Mouse (Mus musculus) thymus, adult 18-20 months (tissue): Measurements from ENCODE around the gene Sp1.
A peak's percentile ranks its signal among the peaks of the same experiment; 100 is the strongest.

Experiments used
- DNase-seq, 2 experiments: peaks; one replicate each; pipeline ENCODE4 v3.0.0; 2022; ENCODE audit warnings: mixed read lengths in 2 of 2

The Sp1 gene

GRCm38 (mm10) chr15:102442490-102442889 is 36.5 kb downstream of the Sp1 start:
- peak; percentile 42 to 54 for DNase-seq

DNA sequence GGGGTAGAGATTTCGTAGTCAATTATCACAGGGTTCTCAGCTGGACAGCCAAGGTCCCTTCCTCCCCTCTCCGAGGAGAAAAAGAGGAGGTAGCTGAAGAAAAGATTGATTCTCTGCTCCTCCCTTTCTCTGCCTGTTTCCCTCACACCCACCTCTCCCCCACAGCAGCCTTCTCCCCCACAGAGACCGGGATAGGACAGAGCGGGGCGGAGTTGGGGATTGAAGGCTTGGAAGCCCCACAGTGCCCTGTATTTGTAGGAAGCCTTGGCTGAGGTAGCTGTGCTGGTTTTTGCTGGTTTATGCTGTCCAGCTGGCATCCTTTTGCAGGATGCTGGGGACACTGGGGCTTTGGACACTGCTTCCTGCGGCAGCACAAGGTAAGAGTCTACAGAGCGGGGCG is 39.2 kb downstream of the Sp1 start, which contains the start of gene Amhr2:
TSS of gene Amhr2 (plus strand) at position 222 of the 400 bp plus-strand sequence.
- no peak for DNase-seq

DNA sequence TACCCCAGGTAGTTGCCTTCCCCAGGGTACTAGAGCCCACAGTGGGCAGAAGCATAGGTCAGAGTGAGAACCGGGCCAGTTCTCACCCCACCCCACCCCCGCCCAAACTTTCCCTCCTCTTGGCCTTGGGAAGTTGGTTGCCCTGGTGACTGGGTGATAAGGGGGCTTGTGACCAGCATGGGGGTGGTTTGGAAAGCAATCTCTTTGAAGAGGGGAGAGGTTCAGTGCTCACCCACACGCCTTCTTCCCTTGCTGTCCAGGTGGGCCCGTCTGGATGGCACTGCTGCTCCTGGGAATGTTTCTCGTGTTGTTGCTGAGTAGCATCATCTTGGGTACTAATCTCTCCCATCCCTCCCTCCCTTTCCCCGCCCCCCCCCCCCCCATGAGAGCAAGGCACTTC is 40.5 kb downstream of the Sp1 start:
- DNase-seq = no peak

GRCm38 (mm10) chr15:102449366-102449765 is 43.4 kb downstream of the Sp1 start:
- DNase-seq = no peak

DNA sequence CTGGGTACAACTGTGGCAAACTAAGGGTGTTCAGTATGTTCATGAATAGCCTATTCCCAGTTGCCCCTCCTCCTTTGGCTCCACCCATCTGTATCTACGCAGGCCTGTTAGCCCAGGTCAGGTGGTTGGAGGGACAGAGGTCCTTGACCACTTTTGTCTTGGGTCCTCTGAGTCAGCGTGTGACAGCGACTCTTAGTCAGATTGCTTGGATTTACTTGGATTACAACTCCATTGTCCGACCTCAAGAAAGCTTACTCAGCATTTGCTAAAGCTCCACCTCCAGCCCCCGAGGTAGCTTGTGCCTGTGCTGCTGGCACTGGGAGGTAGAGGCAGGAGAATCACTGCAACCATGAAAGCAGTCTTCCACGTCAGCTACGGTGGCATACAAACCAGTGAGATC is 45.0 kb downstream of the Sp1 start:
- DNase-seq = no peak

- no peak for DNase-seq
These were observed 45.9 kb downstream of the Sp1 start for GRCm38 (mm10) chr15:102451666-102452430.

DNA sequence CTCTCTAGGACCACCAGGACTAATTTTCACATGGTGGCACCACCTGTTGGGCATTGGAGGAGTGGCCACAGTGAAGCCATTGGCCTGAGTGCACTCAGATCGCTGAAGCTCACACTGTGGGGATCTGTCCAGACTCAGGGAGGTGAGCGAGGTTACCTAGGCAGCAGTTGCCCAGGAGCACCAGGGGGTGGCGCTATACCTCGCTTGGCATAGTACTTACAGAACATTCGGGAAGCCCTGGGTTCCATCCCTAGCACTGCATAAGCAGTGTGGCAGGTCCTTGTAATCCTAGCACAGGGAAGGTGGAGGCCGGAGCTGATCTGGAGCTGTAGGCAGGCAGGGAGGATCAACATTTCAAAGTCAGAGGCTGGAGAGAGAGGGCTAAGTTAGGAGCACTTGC is 50.0 kb downstream of the Sp1 start:
- no peak for DNase-seq

DNA sequence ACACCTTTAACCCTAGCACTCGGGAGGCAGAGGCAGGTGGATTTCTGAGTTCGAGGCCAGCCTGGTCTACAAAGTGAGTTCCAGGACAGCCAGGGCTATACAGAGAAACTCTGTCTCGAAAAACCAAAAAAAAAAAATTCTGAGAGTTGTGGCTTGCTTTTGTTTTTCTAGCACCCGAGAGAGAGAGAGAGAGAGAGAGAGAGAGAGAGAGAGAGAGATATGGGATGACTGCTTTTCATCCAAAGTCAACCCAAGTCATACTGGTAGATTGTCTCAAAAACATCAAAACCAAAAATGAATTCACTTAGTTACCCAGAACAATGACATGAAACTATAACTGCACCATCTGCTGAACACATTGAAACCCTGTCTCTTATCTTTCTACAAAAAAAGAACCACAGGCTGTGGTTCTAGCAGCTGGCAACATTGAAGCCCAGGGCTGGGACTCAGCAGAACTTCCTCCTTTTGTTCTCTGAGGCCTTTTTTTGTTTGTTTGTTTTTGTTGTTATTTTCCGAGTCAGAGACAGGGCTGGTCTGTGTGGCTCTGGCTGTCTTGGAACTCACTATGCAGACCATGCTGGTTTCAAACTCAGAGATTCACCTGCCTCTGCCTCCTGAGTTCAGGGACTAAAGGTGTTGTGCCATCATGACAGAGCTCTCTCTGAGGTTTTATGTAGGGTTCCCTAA is 52.2 kb downstream of the Sp1 start:
- DNase-seq = no peak

GRCm38 (mm10) chr15:102458904-102459317 is 53.0 kb downstream of the Sp1 start, which contains the start of gene Prr13:
Gene Prr13, plus strand, starts transcription at chr15:102459028.
- DNase-seq = peak; percentile 80 to 89

DNA sequence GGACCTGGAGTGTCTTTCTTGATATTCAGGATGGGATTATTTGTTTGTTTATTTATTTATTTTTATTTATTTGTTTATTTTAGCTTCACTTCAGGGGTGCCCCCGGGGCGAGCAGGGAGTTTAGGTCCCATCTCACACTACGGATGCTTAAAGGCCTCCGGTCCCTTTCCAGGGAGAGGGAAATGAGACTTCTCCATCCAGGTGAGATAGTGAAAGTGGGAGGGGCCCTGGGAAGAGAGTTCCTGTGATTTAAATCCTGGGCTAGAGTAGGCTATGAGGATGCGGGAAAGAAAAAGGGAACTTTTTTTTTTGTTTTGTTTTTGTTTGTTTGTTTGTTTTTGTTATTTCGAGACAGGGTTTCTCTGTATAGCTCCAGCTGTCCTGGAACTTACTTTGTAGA is 53.4 kb downstream of the Sp1 start:
- DNase-seq = no peak

DNA sequence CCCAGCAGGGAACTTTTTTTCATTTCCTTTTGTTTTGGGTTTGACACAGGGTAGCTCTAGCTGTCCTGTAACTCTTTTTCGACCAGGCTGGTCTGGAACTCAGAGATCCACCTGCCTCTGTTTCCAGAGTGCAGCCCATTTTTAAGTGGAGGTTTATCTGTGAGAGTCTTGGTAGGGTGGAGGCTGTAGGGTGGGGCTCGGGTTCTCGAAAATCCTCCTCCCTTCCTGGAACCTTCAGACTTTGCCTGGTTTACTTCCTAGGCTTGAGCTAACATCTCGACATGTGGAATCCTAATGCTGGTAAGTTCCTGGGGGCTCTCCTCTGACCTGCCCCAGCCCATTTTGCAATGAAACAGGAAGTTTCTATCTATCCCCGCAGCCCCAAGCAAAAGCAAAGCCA is 53.9 kb downstream of the Sp1 start:
- no peak for DNase-seq

DNA sequence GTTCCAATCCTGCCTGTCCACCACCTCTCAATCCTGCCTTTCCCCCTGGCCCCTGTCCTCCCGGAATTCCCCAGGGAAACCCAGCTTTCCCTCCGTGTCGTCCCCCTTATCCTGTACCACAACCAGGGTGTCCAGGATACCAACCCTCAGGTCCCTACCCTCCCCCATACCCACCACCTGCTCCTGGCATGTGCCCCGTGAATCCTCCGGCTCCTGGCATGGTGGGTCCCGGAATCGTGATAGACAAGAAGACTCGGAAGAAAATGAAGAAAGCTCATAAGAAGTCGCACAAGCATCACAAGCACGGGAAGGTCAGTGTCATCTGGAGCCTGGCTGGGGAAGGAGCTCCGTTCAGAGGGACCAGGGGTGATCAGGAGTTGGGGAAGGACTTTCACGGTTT is 54.5 kb downstream of the Sp1 start:
- no peak for DNase-seq

- no peak for DNase-seq
These were observed 55.0 kb downstream of the Sp1 start for GRCm38 (mm10) chr15:102460971-102461370.

- no peak for DNase-seq
These were observed 55.6 kb downstream of the Sp1 start for GRCm38 (mm10) chr15:102461430-102462075.

DNA sequence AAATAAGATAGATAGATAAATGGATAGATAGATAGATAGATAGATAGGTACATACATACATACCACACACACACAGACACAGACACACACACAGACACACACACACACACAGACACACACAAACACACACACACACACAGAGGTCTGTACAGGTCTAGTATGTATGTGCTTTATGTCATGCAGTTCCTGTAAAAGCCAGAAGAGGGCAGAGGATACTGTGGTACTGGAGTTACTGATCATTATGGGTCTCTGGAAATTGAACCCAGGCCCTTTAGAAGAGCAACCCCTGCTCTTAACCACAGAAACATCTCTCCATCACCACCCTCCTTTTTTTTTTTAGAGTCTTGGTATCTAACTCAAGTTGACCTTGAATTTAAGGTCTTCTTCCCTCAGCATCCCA is 57.7 kb downstream of the Sp1 start:
- DNase-seq = no peak

DNA sequence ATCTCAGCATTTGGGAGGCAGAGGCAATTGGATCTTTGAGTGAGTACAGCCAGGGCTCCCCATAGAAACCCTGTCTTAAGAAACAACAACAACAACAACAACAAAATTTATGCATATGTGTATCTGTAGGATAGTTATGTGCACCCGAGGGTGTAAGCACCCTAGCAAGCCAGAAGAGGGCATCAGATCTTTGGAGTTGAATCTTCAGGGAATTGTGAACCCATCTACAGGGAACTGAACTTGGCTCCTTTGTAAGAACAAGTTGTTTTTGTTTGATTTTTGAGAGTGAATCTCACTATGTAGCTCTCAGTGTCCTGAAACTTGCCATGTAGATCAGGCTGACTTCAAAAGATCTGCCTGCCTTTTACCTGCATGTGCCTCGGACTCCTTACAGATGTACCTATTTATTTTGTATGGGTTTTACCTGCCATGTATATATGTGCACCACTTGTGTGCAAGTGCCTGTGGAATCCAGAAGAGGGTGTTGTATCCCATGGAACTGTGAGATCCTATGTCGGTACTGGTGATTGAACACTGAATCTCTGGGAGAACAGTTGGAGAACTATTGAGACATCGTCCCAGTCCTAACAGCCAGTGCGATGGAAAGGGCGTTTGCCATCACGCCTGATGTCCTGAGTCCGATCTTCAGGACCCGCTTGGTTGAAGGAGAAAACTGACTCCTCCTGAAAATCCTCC is 62.9 kb downstream of the Sp1 start:
- no peak for DNase-seq

- DNase-seq = peak; percentile 95 to 96
These were observed 64.3 kb downstream of the Sp1 start, which contains the start of gene Pcbp2 for GRCm38 (mm10) chr15:102470183-102470604. Gene Pcbp2, plus strand, starts transcription at chr15:102470539.

- DNase-seq = peak; percentile 64 to 71
These were observed 64.8 kb downstream of the Sp1 start for GRCm38 (mm10) chr15:102470605-102471294.

DNA sequence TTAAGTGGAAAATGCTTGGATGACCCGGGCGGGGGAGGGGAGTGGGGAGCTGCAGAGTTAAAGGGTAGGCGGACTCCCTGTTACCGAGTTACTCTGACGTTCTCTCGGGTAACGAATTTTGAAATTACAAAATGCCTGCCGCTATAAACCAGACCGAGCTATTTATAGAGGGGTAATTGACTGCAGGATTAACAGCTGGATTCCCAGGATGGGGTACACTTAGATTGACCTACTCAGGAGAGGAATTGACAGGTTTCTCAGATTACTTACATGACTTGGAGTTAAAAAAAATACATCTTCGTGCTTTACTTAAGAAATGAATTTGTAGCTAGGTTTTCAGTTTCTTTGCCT is 65.3 kb downstream of the Sp1 start:
- DNase-seq = no peak

DNA sequence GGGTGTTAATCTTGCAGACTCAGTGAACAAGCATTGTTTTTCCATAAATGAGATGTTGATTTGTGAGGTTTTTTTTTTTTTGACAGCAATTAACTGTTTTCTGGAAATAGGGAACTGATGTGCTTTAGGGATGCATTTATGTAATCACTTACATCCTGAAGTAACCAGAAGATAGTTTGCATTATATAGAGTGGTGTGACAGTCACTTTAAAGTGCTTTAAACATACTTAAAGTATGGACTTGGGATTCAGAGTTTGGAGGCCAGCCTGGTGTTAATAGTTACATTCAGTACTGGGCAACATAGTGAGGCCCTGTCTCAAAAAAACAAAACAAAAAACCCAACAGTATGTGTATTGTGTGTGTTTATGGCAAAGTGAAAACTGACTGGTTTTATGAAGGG is 65.8 kb downstream of the Sp1 start:
- no peak for DNase-seq

DNA sequence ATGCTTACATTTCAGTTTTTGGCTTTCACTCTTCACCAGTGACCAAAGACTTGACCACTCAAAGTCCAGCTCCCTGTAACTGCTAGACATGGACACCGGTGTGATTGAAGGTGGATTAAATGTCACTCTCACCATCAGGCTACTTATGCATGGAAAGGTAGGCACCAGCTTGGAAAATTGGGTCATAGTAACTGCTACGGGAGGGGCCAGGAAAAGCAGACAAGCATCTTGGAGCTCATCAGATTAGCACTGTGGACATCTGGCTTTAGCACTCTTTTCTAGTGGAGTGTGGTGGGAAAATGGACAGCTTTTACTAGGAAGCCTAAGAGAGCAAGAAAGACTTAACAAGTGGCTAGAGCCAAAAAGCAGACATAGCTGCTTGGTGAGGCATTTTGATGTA is 67.3 kb downstream of the Sp1 start:
- no peak for DNase-seq

- DNase-seq = no peak
These were observed 68.6 kb downstream of the Sp1 start for GRCm38 (mm10) chr15:102474520-102474919.

DNA sequence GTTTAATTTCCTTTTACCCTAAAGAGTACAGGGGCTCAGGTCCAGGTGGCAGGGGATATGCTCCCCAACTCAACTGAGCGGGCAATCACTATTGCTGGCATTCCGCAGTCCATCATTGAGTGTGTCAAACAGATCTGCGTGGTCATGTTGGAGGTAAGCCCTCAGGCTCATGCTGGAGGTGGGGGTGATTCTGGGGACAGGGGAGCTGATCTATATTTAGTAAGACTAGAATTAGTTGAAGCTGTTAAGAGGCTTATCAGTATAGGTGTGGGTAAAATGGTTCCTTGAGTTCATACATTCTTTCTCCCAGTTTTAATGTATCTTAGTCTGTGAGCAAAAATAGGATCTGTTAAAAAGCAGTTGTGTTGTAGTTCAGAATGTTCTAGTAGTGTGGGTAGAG is 77.2 kb downstream of the Sp1 start:
- no peak for DNase-seq
